Mouse (Mus musculus): ENCODE measurements around the gene Mknk1.

DNA sequence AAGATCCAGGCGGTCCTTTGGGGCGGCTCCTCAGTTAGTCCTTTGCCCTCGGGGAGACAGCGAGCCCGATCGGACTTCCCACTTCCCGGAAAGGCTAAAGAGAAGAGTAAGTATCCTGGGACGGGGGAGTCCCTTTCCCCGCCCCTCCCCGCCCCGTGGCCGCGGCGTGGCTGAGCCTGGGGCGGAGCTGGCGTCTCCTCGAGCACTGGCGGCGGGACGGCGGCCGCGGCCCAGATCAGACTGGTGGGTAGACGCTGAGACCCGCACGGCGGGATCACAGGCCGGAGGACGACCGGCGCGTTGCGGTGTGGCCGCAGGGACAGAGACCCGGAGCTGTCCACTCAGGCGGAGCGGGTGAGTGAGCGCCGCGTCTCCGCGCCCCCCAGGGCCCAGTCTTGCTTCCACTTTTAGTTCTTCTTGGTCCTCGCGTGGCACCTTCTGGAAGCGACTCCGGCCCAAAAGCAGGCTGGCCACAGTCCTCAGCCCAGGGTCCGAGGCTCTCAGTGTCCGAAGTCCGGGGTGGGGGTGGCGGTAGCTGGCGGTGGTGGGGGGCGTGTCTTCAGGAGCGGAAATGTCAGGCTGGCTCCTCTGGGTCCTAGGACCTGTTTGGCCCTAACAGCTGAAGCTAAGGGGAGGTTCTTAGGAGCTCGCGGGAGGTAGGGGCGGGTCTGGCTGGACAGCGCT, 11.0 kb upstream of the Mknk1 start, which contains the start of gene Mob3c:
- TF ChIP-seq POLR2A (IDR thresholded peaks at IDR 0.05; ENCODE audit: control insufficient read depth in 1 of 2, insufficient read depth in 1 of 2, low read depth in 1 of 2, low read length in 2 of 2, poor library complexity in 1 of 2) (peak; percentile 65 to 70; a peak in 3 of 4 replicates), MXI1 (IDR thresholded peaks at IDR 0.05; ENCODE audit: low read depth, low read length) (peak; percentile 83), MYC (IDR thresholded peaks at IDR 0.05; ENCODE audit: low read depth, low read length) (no peak; the same call in 1 of the 2 replicates), SIN3A (IDR thresholded peaks at IDR 0.05; ENCODE audit: low read length) (peak; percentile 97), CTCF (IDR thresholded peaks at IDR 0.05 in 2 of 3, conservative IDR thresholded peaks at IDR 0.05 in 1 of 3; ENCODE audit: control insufficient read depth in 1 of 3, insufficient read depth in 1 of 3, low read depth in 2 of 3, low read length in 3 of 3, poor library complexity in 1 of 3, severe bottlenecking in 1 of 3) (no peak)

Data from MEL (cell line).